Mouse (Mus musculus) heart, postnatal 0 days (tissue): Measurements from ENCODE around the gene Trio.

Experiments
- CTCF ChIP-seq: IDR thresholded peaks from 2 replicates; pipeline ENCODE4 v1.5.1; 2016; ENCODE audit warnings: antibody characterized with exemption, control low read depth, low read depth
- EP300 ChIP-seq: IDR thresholded peaks from 2 replicates; pipeline ENCODE4 v1.6.1; 2016; ENCODE audit warnings: antibody characterized with exemption, low read depth

- no peak for TF ChIP-seq CTCF
- TF ChIP-seq EP300 = no peak
Measured at GRCm38 (mm10) chr15:27871708-27872107, 153.9 kb downstream of the Trio start.
